Mouse (Mus musculus): ENCODE data around the gene Myof. TPM values are rescaled to one million over a fixed set of nuclear protein-coding genes. Genes with fewer than 3 reads are reported as not detected.

The Myof gene
- polyA plus RNA-seq (2014; fragmentation: Illumina TruSeq; extraction: RNeasy Lipid Tissue Mini Kit (QIAGEN cat#74804); ENCODE audit: low read depth, low replicate concordance) = 54.5 TPM

DNA sequence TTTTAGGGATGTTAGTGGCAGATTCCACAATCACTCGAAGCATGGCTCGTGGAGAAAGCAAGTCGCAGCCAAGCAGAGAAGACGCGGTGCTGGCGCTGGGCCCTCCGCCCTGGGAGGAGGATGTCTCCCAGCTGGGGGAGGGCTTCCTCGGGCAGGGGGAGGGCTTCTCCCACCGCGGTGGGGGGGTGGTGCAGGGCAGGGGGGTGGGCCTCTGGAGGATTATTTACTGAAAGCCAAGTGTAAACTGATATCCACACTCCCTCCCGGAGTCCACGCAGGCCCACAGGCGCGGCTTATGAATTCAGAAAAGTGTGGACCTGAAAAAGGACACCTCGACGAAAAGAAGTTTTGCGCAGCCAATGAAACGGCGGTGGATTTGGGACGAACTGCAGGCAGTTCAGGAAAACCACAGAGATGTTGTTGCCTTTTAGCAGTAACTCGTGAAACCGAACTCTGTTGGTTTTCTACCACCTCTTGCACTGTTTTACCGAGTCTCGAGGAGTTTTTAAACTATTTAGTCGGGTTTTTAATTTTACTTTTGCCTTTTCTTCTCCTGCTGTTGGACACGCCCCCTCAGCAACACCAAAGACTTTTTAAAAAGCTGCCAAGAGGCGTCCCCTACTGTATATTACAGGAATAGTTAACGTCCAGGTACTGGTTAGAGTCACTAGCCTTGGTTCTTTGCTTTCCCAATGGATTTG lies at the start of gene Myof:
TSS of gene Myof (minus strand) at position 297 of the 701 bp plus-strand sequence.

DNA sequence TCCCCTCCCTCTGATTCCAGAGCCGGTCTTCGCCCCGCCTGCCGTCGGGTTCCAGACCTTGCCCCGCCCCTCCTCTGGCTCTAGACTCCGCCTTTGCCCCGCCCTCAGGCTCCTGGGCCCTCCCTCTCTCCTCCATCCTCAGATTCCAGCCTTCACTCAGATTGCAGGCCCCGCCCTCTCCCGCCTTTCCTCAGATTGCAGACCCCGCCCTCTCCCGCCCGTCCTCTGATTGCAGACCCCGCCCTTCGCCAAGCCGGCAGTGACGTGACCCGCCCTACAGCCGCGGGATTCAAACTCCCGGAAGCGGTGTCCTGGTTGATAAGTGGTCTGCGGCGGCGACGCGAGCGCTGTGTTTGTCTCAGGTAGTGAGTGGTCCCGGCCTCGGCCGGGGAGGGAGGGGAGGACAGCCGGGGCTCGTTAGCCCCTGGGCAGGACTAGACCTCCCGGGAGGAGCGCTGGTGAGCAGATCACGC lies 11.4 kb upstream of the Myof start, which contains the start of gene Cep55:
TSS of gene Cep55 (plus strand) at position 292 of the 473 bp plus-strand sequence.

Other genes starting within 250 kb of the Myof start
- gene Cep55, start 11.4 kb upstream of the Myof start, polyA plus RNA-seq (2014; fragmentation: Illumina TruSeq; extraction: RNeasy Lipid Tissue Mini Kit (QIAGEN cat#74804); ENCODE audit: low read depth, low replicate concordance) = 14.8 TPM
- gene Ffar4, start 53.5 kb upstream of the Myof start, polyA plus RNA-seq (2014; fragmentation: Illumina TruSeq; extraction: RNeasy Lipid Tissue Mini Kit (QIAGEN cat#74804); ENCODE audit: low read depth, low replicate concordance) = 10.8 TPM
- gene Rbp4, start 81.7 kb upstream of the Myof start, polyA plus RNA-seq (2014; fragmentation: Illumina TruSeq; extraction: RNeasy Lipid Tissue Mini Kit (QIAGEN cat#74804); ENCODE audit: low read depth, low replicate concordance) = 27.0 TPM
- gene Pde6c, start 89.2 kb upstream of the Myof start, polyA plus RNA-seq (2014; fragmentation: Illumina TruSeq; extraction: RNeasy Lipid Tissue Mini Kit (QIAGEN cat#74804); ENCODE audit: low read depth, low replicate concordance) = not detected
- gene Fra10ac1, start 180.6 kb upstream of the Myof start, polyA plus RNA-seq (2014; fragmentation: Illumina TruSeq; extraction: RNeasy Lipid Tissue Mini Kit (QIAGEN cat#74804); ENCODE audit: low read depth, low replicate concordance) = 66.7 TPM
- 2.6 TPM for gene Lgi1, start 221.0 kb upstream of the Myof start, polyA plus RNA-seq (2014; fragmentation: Illumina TruSeq; extraction: RNeasy Lipid Tissue Mini Kit (QIAGEN cat#74804); ENCODE audit: low read depth, low replicate concordance)

All from sigmoid colon, adult 10 weeks (tissue).